Mouse (Mus musculus): ENCODE results near the gene Klrb1b. TPM values are rescaled to one million over a fixed set of nuclear protein-coding genes. Genes with fewer than 3 reads are reported as not detected.

Gene Klrb1b
- polyA plus RNA-seq, 1 experiment from 2014 or later = 0.92 TPM

Other genes with a start within 250 kb of the Klrb1b start
- 0.84 and 0.94 TPM in 2 replicates for gene A2ml1, start 244.7 kb downstream of the Klrb1b start, polyA plus RNA-seq (2015; fragmentation: Nextera tagmentation; extraction: Ambion mirVana)
- gene Klrb1a, start 202.8 kb downstream of the Klrb1b start, polyA plus RNA-seq (2015; fragmentation: Nextera tagmentation; extraction: Ambion mirVana) = 1.1 and 1.5 TPM in 2 replicates
- not detected in 2 replicates for gene Clec2h, start 163.9 kb downstream of the Klrb1b start, polyA plus RNA-seq (2015; fragmentation: Nextera tagmentation; extraction: Ambion mirVana)
- gene Klrb1, start 103.3 kb downstream of the Klrb1b start, polyA plus RNA-seq (2015; fragmentation: Nextera tagmentation; extraction: Ambion mirVana) = not detected in 2 replicates
- 1.5 and 1.6 TPM in 2 replicates for gene Klrb1c, start 37.1 kb downstream of the Klrb1b start, polyA plus RNA-seq (2015; fragmentation: Nextera tagmentation; extraction: Ambion mirVana)
- 0.58 and 0.96 TPM in 2 replicates for gene Gm44511, start within 50 bp of the Klrb1b start, polyA plus RNA-seq (2015; fragmentation: Nextera tagmentation; extraction: Ambion mirVana)
- gene Clec2i, start 61.3 kb upstream of the Klrb1b start, polyA plus RNA-seq (2015; fragmentation: Nextera tagmentation; extraction: Ambion mirVana) = 12.3 and 14.2 TPM in 2 replicates
- 48.3 and 50.0 TPM in 2 replicates for gene BC035044, start 64.8 kb upstream of the Klrb1b start, polyA plus RNA-seq (2015; fragmentation: Nextera tagmentation; extraction: Ambion mirVana)
- 0.17 and 0.23 TPM in 2 replicates for gene Clec2g, start 108.0 kb upstream of the Klrb1b start, polyA plus RNA-seq (2015; fragmentation: Nextera tagmentation; extraction: Ambion mirVana)
- 2.6 and 2.7 TPM in 2 replicates for gene Klrb1f, start 219.6 kb upstream of the Klrb1b start, polyA plus RNA-seq (2015; fragmentation: Nextera tagmentation; extraction: Ambion mirVana)

Data from thymus, postnatal 0 days (tissue).